Mouse (Mus musculus) right cerebral cortex, adult 18-20 months (tissue): Measurements from ENCODE around the gene Capza2.
"Not testable (repeated sequence)": the region's sequence is repeated elsewhere in the genome, so short reads cannot be mapped to it uniquely, and the experiment has no call there.

Experiments used
- DNase-seq: peaks from one replicate; pipeline ENCODE4 v3.0.0; 2022; ENCODE audit warnings: mixed read lengths

The Capza2 gene

DNA sequence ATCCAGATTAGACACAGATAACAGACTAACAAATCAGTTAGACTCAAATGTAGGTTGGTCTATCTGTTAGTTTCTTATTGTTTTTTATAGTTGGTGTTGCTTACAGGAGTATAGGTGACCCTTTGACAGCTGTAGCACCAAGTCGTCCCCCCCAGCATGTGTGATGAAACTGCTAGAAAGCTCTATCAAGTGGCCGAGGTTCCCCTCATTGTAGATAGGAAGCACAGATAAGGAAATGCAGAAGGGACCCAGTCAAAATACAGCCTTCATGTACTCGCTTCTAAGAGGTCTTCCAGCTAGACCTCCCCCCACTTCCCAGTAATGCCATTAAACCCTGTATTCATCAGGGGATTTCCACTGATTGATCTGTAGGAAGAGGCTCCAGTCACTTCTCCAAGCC, 6.7 kb downstream of the Capza2 start:
- no peak for DNase-seq

DNA sequence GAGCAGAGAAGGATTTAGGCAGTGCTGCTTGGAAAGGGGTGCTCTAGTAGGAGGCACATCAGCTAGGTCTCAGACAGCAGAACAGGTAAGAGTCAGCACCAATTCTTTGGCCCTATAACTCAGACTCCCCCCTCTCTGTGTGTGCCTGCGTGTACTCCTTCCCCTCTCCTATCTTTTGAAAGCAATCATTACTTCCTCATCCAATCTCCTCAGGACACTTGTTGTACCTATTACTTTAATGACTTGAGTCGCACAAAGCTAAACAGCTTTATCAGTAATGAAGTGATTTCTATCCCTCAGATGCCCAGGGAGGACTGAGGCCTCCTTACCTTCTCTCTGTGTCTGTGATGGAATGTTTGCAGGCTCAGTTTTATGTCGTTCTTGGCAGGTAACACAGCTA, 10.1 kb downstream of the Capza2 start:
- no peak for DNase-seq

DNA sequence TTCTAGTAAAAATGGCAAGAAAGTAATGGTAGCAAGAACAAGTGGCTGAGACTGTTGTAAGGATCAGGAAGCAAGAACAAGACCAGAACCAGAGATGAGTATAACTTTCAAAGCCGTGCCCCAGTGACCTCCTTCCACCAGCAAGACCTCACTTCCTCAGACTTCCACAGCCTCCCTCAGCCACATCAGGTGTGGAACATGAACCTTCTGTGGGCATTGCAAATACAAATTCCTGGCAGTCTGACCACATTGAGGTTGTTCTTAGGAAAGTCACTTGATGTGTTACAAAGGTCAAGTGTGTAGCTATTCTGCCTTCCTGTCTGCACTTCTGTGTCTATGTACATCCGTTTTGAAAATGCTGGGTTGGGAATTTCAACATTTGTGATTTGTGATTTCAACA, 16.1 kb downstream of the Capza2 start:
- DNase-seq, result no peak

DNA sequence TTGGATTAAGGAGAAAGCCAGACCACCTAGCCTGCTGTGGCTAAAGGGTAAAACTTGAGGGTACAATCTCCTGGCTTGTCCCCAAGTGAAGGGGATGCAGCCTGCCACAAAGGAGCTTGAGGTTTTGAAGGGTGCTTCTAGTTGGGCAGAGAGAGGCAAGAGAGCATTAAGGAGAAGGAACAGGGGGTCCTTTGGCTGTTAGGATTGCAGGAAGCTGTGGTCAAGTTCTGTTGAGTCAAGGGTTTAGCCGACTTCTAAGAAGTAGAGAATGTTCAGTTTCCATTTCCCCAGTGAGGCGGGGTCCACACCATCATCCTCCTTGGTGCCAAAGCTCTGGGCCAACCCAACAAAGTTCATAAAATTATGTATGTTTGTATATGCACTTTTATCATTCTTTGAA, 19.0 kb downstream of the Capza2 start:
- no peak for DNase-seq

DNA sequence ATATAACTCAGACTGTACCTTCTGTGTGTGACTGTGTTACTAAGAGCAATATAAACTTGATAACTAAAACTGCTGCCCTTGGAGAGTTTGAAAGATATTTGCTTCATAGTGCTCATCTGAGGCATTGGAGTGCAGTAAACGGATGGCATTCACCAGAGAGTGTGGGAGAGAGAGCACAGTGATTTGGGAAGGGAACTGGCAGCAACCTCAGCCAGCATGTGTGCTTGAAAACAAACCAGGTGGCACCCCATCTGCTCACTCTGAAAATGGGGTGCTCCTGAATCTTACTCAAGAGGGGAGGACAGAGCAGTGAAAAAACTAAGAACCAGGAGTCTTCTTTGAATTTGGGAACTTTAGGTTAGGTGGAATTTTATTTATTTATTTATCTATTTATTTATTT, 21.3 kb downstream of the Capza2 start:
- peak; percentile 71 for DNase-seq

DNA sequence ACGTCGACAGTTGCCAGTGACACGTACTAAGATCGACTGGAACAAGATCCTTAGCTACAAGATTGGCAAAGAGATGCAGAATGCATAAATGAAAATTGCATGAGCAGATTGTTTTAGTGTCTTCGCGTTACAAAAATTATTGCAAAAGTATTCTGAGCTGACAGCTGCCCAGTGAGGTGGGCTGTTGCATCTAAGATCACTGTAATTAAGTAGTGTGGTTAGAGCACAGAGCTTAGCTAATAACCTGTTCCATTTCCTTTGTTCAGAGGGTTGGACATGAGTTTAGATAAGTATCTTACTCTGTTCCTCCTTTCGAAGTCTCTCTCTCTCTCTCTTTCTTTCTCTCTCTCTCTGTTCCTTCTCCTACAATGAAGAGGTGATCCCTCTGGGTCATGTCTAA, 29.3 kb downstream of the Capza2 start:
- no peak for DNase-seq

DNA sequence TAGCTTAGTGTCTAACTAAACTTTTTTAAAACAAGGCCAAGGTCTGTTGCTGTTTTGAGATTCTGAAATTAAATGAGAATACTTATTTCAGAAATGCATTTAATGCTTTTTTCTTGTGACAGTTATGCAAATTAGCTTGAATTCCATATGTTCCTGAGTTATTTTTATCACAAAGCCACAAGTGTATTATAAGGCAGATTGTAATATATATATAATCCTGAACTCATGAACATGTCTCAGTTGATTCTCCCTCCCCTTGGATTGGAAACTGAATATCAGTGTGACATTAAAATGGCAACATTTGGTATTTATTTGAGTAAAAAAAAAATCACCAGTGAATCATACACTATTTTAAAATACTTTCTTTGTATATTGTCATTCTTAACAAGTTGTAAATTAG, 30.0 kb downstream of the Capza2 start:
- DNase-seq, result no peak

DNA sequence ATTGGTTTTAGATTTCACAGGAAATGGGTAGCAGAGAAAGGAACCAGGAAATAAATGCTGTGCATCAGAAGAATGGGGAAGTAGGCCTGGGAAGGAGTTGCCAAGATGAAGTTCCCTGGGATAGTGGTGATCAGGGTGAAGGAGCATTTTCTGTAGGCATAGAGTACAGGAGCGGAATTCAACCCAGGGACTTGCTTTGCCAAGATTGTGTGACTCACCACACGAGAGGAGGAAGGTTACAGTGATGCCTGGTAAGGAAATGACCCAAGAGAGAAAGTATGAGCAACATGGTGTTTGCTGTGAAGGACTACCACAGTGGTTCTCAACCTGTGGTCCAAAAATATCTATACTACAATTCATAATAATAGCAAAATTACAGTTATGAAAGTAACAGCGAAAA, 31.8 kb downstream of the Capza2 start:
- DNase-seq, result no peak

DNA sequence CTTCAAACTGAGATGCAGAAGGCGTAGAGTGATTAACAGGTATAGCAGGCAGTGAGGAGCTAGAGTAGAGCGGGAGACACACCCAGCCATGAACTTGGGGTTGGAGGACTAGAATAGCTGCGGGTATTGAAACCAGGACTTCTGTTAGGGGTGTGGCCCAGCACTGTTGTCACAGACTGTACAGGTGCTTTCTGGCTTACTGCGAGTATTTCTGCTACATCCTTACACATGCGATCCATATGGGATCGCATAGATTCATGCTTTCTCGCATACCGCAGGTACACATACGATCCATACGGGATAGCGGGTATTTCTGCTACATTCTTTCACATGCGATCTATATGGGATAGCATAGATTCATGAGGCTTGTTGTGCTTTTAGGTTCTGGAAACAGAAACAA, 32.3 kb downstream of the Capza2 start:
- DNase-seq, result no peak

DNA sequence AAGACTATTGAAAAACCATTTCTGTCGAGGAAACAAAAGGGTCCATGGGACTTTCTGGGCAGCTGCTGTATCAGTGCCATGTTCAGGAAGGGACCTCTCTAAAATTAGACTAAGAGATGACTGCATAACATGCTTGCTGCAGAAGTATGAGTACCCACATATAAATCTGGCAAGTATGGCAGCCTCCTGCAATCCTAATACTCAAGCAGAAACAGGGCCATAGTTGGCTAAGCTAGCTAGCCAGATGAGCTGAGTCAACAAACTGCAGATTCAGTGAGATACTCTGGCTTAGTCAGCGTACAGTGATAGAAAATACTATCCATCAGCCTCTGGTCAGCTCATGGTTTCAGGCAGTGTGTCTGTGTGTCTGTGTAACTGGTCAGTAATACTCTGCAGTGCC, 33.8 kb downstream of the Capza2 start:
- DNase-seq, result no peak

DNA sequence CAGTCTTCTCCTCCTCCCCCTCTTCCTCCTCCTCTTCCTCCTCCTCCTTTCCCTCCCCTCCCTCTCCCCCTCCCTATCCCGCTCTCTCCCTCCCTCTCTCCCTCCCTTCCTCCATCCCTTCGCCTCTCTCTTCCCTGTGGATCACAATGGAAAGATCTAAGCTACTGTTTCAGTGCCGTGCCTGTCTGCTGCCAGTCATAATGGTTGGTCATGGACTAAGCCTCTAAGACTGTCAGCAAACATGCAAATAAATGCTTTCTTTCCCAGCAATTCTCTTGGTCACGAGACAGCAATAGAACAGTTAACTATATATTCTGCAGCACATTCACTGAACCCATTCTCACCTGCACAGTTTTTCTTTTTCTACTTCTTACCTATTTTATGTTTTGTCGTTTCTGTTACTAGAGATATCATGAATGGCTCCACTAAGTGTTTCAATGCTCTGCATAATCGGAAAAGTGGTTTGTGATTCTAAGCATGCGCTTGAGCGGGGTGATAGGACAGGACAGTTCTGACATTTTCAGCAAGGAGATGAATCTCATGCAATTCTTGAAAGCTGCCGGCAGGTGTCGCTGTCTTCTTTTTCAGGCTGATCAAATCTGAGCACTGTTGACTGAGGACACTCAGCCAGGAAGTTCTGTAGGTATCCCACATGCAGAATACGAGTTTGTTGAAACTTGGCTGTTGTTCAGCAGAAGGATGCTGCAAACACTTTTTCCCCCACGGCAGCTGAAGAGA, 39.2 kb downstream of the Capza2 start:
- peak; percentile 33 for DNase-seq

DNA sequence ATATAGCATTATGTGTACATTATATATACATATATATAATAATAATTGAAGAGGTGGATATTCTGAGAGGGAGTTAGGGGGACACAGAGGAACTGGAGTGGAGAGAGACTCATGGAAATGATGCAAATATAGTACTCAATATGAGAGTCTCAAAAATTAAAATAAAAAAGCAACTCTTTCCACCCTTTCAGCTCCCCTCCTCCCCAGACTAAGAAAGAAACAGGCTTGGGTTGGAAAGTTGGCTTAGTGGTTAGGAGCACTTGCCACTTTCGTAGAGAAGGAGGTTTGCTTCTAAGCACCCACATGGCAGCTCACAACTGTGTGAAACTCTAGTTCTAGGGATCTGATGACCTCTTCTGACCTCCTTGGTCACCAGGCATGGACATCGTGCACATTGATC, 41.0 kb downstream of the Capza2 start:
- no peak for DNase-seq

DNA sequence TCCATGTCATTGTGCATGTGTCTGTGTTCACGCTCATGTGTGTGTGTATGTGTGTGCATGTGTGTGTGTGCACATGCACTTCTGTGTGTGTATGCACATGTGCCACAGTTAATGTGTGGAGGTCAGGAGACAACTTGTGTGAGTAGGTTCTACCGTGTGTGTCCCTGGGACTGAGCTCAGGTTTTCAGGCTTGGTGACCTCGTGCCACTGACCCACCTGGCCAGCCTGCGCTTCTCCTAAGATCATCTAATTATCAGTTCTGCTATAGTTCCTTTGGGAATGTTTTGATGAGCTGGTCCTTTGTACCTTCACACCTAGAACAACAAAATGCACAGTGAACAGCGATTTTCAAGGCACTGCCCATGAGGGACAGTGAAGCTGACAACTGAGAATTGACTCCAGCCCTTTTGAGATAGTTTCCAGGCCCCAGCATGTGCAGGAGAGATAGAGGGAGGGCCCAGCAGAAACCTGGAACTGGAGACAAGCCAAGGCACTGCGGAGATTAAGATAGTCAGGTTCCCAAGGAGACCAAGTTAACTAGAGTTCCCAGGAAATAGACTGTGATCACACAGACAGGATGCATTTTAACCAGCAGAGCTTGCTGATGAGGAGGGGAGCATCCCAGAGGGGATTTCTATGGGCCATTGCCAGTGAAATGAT, 44.4 kb downstream of the Capza2 start:
- DNase-seq, result no peak

DNA sequence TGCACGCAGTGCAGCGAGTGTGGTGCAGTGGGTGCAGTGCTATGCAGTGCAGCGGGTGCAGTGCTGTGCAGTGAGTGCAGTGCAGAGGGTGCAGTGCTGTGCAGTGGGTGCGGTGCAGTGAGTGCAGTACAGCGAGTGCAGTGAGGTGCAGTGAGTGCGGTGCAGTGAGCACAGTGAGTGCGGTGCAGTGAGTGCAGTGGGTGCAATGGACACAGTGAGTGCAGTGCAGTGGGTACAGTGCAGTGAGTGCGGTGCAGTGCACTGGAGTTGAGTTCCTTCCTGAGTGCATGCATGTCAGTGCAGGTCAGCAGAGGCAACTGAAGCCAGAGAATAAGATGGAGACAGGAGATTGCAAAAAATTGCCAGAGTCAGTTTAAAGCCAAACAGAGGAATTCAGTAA, 45.8 kb downstream of the Capza2 start:
- no peak for DNase-seq

DNA sequence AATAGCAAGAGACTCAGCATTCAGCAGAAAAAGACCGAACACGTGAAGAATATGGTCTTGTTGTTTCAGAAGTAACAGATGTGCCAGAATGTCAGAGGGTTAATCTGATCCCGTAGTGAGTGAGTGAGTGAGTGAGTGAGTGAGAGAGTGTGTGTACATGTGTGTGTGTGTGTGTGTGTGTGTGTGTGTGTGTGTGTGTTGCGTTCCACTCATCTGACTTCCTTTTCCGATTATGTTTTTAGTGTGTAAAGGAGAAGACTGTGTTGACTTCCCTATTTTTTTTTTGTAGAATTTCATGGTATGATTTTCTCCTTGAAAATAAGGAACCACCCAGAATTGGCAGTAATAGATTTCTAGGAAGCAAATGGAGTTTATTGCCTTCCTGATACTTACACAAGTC, 52.6 kb downstream of the Capza2 start:
- DNase-seq, result no peak

DNA sequence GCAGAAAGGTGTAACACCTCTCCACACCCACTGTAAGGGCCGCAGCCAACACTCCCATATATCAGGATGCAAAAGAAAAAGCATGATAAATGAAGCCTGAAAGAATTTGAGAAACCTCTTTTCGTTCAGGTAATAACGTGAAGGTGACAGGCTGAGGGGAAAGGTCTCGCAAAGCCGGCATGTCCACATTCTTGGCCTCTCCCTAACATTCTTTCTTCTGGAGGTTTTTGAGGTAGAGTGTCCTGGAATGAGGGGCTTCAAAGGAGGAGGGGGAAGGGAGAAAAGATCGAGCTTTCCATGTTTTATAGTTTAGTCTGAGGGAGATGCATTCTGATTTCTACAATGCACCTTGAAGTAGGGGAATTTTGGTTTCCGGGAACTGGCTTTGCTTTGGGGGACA, 56.6 kb downstream of the Capza2 start, which contains the start of gene St7:
Gene St7 (plus strand): TSS at position 287 of the 400 bp plus-strand sequence.
- no peak for DNase-seq

DNA sequence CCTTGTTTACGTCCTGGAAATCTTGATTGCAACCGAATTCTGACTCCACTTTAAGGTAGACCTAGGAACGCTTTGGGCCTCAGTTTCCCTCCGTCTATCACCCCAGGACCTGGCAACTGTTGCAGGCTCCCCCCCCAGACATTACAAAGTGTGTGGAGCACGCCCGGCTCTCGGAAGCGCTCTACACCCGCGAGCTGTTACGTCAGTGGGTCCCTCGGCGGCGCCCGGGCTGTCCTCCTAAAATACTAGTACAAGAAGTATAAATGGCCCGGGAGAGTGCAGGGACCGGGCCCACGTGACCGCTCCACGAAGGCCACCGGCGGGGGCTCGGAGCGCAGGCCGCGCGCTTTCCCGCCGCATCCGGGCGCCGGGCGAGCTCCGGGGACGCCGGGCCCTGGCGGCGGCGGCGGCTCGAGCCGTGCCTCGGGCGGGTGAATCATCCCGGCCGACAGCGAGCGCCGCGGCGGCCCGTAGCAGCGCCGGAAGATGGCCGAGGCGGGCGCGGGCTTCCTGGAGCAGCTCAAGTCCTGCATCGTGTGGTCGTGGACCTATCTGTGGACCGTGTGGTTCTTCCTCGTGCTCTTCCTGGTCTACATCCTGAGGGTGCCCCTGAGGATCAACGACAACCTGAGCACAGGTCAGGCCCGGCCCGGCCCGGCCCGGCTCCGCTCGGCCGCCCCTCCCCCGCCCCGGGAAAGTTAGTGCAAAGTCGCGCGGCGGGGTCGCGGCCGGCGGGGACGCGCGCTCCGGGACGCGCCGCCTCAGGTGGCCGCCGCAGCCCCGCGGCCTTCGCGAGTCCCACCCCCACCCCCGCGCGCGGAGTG, 57.9 kb downstream of the Capza2 start:
- DNase-seq, result peak; percentile 58

DNA sequence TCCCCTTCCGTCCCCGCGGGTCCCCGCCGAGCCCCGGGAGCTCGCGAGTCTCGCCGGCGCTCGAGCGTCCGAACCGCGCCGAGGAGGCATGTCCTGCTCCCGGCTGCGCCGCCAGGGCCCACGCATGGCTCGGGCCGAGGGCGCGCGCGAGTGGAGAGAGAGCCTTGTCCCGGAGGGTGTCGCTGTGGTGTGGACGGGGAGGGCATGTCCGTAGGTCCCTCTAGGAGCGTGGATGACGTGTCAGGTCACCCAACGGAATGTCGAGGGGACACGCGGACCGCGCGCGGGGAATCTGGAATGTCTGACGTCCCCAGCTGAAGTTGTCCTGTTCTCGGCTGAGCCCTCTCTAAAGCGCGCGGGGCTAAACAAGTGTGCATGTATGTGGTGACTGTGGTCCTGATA, 58.5 kb downstream of the Capza2 start:
- DNase-seq, result peak; percentile 64

DNA sequence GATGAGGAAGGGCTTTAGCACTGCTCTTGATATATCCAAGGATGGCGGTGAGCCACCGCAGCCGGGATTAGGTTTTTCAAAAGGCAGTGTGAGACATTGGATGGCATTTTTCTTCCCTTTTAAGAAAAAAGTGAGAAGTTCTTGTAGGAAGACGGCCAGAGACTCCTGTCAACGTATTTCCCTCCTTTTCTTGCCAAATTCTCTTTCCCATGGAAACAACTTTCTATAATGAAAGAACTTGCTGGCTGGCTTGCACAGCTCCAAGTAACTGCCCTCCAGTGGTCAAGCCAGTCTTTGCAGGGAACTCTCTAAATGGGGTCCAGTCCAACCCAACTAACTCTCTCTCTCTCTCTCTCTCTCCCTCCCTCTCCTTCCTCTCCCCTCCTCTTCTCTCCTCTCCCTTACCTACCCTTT, 60.3 kb downstream of the Capza2 start:
- peak; percentile 67 for DNase-seq

DNA sequence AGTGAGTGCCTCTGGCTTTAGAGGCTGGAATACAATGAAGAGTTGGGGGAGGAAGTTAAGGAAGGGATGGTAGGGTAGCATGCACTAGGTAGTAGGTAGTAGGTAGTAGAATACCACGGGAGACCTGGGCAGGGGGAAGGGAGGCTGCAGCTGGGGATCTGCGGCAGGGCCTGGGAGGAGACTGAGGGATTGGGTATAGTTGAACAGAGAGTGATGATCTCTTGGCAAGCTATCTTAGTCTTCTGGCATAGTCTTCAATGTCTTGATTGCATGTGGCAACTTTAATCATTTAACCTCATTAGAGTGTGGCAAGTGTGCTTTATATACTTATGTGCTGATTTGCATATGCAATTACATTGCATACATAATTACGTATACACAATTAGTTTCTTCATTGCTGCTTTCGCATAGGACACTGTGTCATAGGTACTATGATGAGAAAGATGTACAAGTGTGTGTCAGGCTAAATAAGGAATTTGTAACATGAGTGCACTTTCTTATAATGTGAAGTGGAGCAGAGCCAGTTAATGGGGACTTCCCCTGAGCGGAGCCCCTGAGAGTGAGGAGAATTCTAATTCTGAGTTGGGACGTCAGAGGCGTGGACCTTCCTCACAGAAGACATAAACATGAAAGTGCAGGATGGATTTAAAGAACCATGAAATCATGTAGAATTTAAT, 65.0 kb downstream of the Capza2 start:
- no peak for DNase-seq

DNA sequence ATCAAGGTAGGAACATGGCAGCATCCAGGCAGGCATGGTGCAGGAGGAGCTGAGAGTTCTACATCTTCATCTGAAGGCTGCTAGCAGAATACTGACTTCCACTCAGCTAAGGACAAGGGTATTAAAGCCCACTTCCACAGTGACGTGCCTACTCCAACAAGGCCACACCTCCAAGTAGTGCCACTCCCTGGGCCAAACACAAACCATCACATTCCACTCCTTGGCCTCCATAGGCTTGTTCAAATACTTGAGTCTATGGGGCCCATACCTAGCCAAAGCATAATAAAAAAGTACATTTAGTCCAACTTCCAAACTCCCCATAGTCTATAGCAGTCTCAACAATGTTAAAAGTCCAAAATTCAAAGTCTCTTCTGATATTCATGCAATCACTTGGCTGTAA, 68.0 kb downstream of the Capza2 start:
- not testable (repeated sequence) for DNase-seq

DNA sequence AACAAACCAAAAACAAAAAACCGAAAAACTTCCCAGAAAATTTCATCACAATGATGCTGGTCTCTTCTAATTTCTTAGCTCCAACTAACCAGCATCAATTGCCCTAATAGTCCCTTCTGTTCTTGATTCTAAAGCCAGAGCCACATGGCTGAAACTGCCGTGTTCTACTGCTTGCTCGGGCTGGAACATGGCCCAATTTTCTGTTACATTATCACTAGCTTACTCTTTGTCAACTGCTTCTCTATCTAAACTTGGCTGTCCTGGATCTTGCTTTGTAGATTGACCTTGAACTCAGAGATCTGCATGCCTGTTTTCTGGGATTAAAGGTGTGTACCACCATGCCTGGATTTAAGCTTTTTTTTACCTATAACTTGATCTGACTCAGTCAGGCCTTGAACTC, 69.9 kb downstream of the Capza2 start:
- no peak for DNase-seq
